Mouse (Mus musculus) testis, adult 2 months (tissue): ENCODE measurements around the gene Myocos. TPM values are rescaled to one million over a fixed set of nuclear protein-coding genes. Genes with fewer than 3 reads are reported as not detected.

Experiments
- H3K27ac ChIP-seq: fragments of 200-500 bp; 2 replicates; pipeline ENCODE4 v1.5.1; 2012; ENCODE audit warnings: low read depth, low read length; ENCODE audit not compliant: control insufficient read depth, insufficient read depth
- H3K27me3 ChIP-seq: fragments of 200-500 bp; 2 replicates; pipeline ENCODE4 v1.6.1; 2012; ENCODE audit warnings: mild to moderate bottlenecking, low read length, moderate library complexity; ENCODE audit not compliant: control insufficient read depth, insufficient read depth
- H3K36me3 ChIP-seq: fragments of 200-500 bp; 2 replicates; pipeline ENCODE4 v1.6.1; 2012; ENCODE audit warnings: mild to moderate bottlenecking, low read length; ENCODE audit not compliant: control insufficient read depth, insufficient read depth
- H3K4me1 ChIP-seq: fragments of 200-500 bp; 2 replicates; pipeline ENCODE4 v1.6.1; 2012; ENCODE audit warnings: low read length; ENCODE audit not compliant: control insufficient read depth, insufficient read depth
- H3K4me3 ChIP-seq: fragments of 200-500 bp; 2 replicates; pipeline ENCODE4 v1.5.1; 2012; ENCODE audit warnings: low read depth, mild to moderate bottlenecking, low read length, moderate library complexity, mixed read lengths; ENCODE audit not compliant: control insufficient read depth
- CTCF ChIP-seq: fragments of 200-500 bp; IDR thresholded peaks from 2 replicates; pipeline ENCODE4 v1.5.1; 2012; ENCODE audit warnings: low read depth, mild to moderate bottlenecking, inconsistent platforms, low read length, moderate library complexity; ENCODE audit not compliant: control insufficient read depth, insufficient read depth, insufficient replicate concordance
- POLR2A ChIP-seq: fragments of 200-500 bp; IDR thresholded peaks from 2 replicates; pipeline ENCODE4 v1.6.1; 2012; ENCODE audit warnings: low read depth, mild to moderate bottlenecking, inconsistent platforms, low read length, moderate library complexity; ENCODE audit not compliant: control insufficient read depth
- polyA plus RNA-seq: library from polyadenylated mRNA; depleted of rRNA; stranded (reverse); fragments of >200 nt; gene quantifications from 2 replicates; pipeline ENCODE4 v1.2.3, GENCODE M21; 2012; rRNA removed

Myocos gene
- polyA plus RNA-seq, 1 experiment, result 1.4 TPM

DNA sequence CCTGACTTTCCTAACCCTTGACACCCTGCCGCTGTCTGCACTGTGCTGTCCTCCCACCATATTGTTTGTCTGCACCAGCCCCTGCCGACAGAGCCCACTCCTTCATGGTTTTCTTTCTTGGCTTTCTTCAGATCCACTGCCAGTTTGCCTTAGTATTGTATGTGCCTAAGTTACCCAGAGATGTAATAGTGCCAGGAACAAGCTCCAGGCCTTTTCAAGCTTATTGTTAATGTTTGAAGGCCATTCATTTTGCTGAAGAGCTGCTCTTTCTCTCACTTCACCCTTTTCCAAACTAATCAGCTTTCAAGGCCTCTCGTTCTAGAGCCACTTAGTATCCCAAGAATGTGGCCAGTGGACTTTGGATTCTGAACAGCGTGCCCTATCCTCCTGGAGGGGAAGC lies 46.8 kb downstream of the Myocos start:
- Histone ChIP-seq H3K4me3 (no peak overlapping the region), H3K27ac (no peak overlapping the region), H3K4me1 (no peaks in the 10 kb centered on the region), H3K27me3 (no peaks in the 10 kb centered on the region), H3K36me3 (no peaks in the 10 kb centered on the region)
- TF ChIP-seq CTCF (no peak), POLR2A (no peak)

GRCm38 (mm10) chr1:162609633-162610250 lies 48.3 kb downstream of the Myocos start:
- no peaks in the 10 kb centered on the region for H3K27me3 ChIP-seq
- H3K36me3 ChIP-seq, result no peaks in the 10 kb centered on the region
- H3K4me3 ChIP-seq, result no peak overlapping the region
- TF ChIP-seq CTCF (no peak), POLR2A (no peak)
- H3K27ac ChIP-seq, result no peak overlapping the region
- H3K4me1 ChIP-seq, result no peaks in the 10 kb centered on the region

DNA sequence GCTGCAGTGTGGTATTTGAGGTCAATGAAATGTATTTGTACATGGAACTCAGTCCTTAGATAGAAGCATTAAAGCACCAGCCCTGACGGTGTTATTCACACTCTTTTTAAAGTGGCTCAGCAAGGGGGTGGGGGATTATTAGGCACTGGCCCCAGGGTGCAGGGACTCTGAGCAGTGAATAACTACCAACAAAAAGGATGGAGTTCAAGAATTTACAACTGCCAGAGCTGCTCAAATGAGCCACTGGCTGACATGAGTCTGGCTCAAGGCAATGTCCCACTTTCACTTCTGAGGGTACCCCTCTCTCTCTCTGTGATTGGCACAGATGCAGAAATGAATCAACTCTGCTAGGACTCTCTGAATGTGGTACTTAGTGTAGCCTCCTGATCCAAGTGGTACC lies 49.9 kb downstream of the Myocos start:
- H3K27me3 ChIP-seq, result no peaks in the 10 kb centered on the region
- H3K4me3 ChIP-seq, result no peak overlapping the region
- H3K4me1 ChIP-seq, result no peaks in the 10 kb centered on the region
- no peak for TF ChIP-seq POLR2A
- TF ChIP-seq CTCF, result no peak
- H3K27ac ChIP-seq, result no peak overlapping the region
- H3K36me3 ChIP-seq, result no peaks in the 10 kb centered on the region

DNA sequence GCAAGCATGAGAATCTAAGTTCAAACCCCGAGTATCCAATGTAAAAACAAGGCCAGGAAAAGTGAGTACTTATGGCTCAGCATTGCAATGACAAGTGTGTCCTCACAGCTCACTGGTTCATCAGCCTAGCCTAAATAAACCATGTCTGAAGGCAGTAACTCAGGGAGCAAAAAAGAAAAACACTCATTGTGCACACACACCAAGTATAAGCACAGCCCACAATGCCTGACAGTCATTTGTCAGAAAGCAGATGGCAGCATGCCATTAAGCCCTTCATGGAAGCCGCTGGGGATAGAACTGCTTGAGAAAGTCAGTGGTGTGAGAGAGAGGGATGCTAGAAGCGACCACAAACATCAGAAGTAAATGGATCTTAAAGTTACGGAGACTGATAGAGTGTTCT lies 56.7 kb downstream of the Myocos start:
- Histone ChIP-seq H3K27ac (no peak overlapping the region), H3K36me3 (peaks cover 2% of the 10 kb centered on the region; the same call in 1 of the 2 replicates), H3K27me3 (no peaks in the 10 kb centered on the region), H3K4me1 (no peaks in the 10 kb centered on the region), H3K4me3 (no peak overlapping the region)
- TF ChIP-seq POLR2A (no peak), CTCF (no peak)

DNA sequence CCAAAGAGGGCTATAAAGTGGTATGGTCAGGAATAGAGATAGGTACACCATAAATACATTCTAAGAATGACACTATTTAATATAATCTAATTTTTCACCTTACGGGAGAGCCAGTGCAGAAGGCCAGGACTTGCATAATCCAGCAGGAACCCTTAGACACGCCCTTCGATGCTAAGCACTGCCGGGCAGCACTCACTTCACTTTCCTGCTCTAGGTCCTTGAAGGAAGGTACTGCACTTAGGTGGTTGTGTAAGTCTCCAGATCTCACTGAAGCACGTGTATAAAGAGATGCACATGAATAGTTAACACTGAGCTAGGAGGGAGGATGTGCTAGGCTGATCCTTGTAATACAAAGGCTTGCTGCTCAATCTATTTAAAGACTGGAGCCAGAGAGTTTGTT lies 58.4 kb downstream of the Myocos start:
- H3K36me3 ChIP-seq, result peaks cover 3% of the 10 kb centered on the region; the same call in 1 of the 2 replicates
- H3K4me1 ChIP-seq, result no peaks in the 10 kb centered on the region
- H3K27ac ChIP-seq, result no peak overlapping the region
- no peak overlapping the region for H3K4me3 ChIP-seq
- H3K27me3 ChIP-seq, result no peaks in the 10 kb centered on the region
- TF ChIP-seq POLR2A, result no peak
- no peak for TF ChIP-seq CTCF

DNA sequence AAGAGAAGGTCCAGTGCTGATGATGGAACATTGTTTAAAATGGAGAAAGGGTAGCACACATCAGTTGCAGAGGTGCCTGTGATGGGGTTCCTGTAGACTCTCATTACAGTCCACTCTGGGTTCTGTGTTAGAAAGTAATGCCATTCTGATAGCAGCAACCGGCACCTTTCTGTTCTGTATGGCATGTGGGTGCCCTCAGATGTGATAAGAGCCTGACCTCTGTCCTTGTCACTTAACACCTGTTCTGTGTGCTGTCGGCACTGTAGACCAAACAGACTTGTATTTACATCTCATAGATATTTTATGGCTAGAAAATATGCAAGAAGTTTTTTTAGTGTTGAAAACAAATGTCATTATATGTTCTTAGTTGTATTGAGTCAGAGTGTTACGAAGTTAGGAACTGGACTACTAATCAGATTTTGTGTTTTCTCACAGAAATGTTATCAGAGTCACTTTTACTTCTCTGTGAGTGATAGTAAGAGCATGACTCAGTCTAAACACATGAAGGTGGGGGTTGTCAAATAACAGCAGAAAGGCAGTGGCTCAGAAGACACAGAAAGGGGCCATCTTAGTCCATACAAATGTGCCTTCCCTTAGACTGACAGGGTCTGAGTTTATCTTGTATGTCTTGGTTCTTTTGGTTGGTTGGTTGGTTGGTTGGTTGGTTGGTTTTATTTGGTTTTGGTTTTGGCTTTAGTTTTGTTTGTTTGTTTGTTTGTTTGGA lies 60.5 kb downstream of the Myocos start:
- TF ChIP-seq POLR2A (no peak), CTCF (no peak)
- no peaks in the 10 kb centered on the region for H3K27me3 ChIP-seq
- H3K27ac ChIP-seq, result no peak overlapping the region
- H3K36me3 ChIP-seq, result peaks cover 3% of the 10 kb centered on the region; the same call in 1 of the 2 replicates
- H3K4me1 ChIP-seq, result no peaks in the 10 kb centered on the region
- H3K4me3 ChIP-seq, result no peak overlapping the region

Other genes with a start within 250 kb of the Myocos start
- gene Dnm3, start 180.2 kb downstream of the Myocos start, polyA plus RNA-seq, result 13.2 and 13.8 TPM in 2 replicates
- 3.4 and 3.7 TPM in 2 replicates for gene Mettl13, start 109.7 kb downstream of the Myocos start, polyA plus RNA-seq
- gene Vamp4, start 87.7 kb downstream of the Myocos start, polyA plus RNA-seq, result 20.4 and 24.5 TPM in 2 replicates
- 0.99 and 1.4 TPM in 2 replicates for gene Myoc, start 19.1 kb downstream of the Myocos start, polyA plus RNA-seq
- gene Prrc2c, start 82.3 kb upstream of the Myocos start, polyA plus RNA-seq, result 17.2 and 21.8 TPM in 2 replicates
- 0.20 and 0.44 TPM in 2 replicates for gene Fmo4, start 155.8 kb upstream of the Myocos start, polyA plus RNA-seq
- 2.9 TPM in 2 replicates for gene Fmo1, start 208.4 kb upstream of the Myocos start, polyA plus RNA-seq
- 2.1 and 2.4 TPM in 2 replicates for gene Fmo2, start 240.5 kb upstream of the Myocos start, polyA plus RNA-seq